Mouse (Mus musculus): ENCODE measurements around the gene Syngr2. TPM values are rescaled to one million over a fixed set of nuclear protein-coding genes. Genes with fewer than 3 reads are reported as not detected.

Gene Syngr2
- polyA plus RNA-seq, 1 experiment, result 150 TPM

DNA sequence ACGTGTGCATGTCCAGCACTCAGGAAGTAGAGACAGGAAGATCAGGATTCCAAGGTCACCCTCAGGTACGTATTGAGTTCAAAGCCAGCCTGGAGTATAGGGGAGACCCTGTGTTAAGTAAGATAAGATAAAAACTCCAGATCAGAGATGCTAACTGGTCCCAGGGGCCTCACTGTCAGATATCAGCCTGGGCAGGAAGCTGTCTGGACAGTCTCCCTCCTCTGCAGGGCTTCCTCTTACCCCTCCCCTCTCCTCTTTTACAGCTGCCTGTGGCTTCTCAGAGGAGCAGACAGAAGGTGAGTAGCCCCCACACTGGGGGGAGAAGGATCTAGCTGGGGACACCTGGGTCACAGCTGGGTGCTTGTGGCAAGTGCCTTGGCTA is 11.3 kb upstream of the Syngr2 start:
- TF ChIP-seq CTCF (conservative IDR thresholded peaks at IDR 0.05; ENCODE audit: insufficient read depth, insufficient read length, low read depth, low read length), result no peak
- no peak for TF ChIP-seq POLR2A (IDR thresholded peaks at IDR 0.05; ENCODE audit: low read depth, low read length)
- no peaks in the 10 kb centered on the region for H3K4me1 ChIP-seq (ENCODE audit: control insufficient read depth, insufficient read depth, low read length)
- H3K27me3 ChIP-seq (replicated peaks; ENCODE audit: control insufficient read depth, insufficient read depth, low read length), result no peaks in the 10 kb centered on the region
- no peak for DNase-seq
- H3K27ac ChIP-seq (ENCODE audit: insufficient read depth, low read depth, low read length), result no peak overlapping the region
- no peak overlapping the region for H3K4me3 ChIP-seq (ENCODE audit: insufficient read depth, low read depth, low read length)
- 58% methylated on average over 2 of the region's 2 CpGs for WGBS
- no peaks in the 10 kb centered on the region for H3K36me3 ChIP-seq (ENCODE audit: control insufficient read depth, insufficient read depth, low read length)

DNA sequence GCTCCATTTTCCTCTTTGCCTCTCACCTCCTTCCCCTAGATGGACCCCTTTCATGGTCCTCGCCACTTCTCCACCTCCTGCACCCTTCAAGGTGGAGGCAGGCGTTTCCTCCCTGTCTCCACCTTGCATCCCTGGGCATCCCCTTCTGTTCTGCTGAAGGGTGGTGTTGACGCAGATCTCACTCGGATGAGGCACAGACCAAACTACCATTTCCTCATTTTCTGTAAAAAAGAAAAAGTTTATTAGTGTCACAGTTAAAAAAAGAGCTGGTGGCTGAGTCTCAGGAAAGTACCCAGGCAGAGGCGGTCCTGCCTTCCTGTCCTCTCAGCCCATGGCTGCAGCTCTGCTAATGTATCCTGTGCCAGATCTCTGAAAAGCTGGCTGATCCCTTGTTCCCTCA is 10.3 kb upstream of the Syngr2 start:
- no peak for DNase-seq
- no peak for TF ChIP-seq POLR2A (IDR thresholded peaks at IDR 0.05; ENCODE audit: low read depth, low read length)
- TF ChIP-seq CTCF (conservative IDR thresholded peaks at IDR 0.05; ENCODE audit: insufficient read depth, insufficient read length, low read depth, low read length), result no peak
- Histone ChIP-seq H3K4me1 (ENCODE audit: control insufficient read depth, insufficient read depth, low read length) (no peaks in the 10 kb centered on the region), H3K4me3 (ENCODE audit: insufficient read depth, low read depth, low read length) (no peak overlapping the region), H3K27ac (ENCODE audit: insufficient read depth, low read depth, low read length) (no peak overlapping the region), H3K36me3 (ENCODE audit: control insufficient read depth, insufficient read depth, low read length) (no peaks in the 10 kb centered on the region), H3K27me3 (replicated peaks; ENCODE audit: control insufficient read depth, insufficient read depth, low read length) (no peaks in the 10 kb centered on the region)
- WGBS, result 75% methylated on average over 5 of the region's 5 CpGs

DNA sequence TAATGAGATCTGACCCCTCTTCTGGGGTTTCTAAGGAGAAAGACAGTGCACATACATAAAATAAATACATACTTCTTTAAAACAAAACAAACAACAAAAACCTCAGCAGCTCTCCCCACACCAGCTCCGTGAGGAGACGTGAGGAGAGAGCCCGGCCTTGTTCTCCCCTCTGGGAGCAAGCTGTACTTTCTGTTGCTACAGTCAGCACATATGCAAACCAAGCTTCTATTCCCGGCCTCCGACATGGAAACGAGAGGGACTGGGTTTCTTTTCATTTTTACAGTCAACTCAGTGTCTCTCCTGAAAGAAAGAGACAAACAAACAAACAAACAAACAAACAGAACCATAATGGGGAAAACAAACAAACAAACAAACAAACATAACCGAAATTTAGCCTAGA is 9.4 kb upstream of the Syngr2 start:
- TF ChIP-seq POLR2A (IDR thresholded peaks at IDR 0.05; ENCODE audit: low read depth, low read length), result no peak
- no peak for TF ChIP-seq CTCF (conservative IDR thresholded peaks at IDR 0.05; ENCODE audit: insufficient read depth, insufficient read length, low read depth, low read length)
- H3K27ac ChIP-seq (ENCODE audit: insufficient read depth, low read depth, low read length), result no peak overlapping the region
- DNase-seq, result no peak
- WGBS, result 86% methylated on average over 7 of the region's 7 CpGs
- no peaks in the 10 kb centered on the region for H3K4me1 ChIP-seq (ENCODE audit: control insufficient read depth, insufficient read depth, low read length)
- H3K4me3 ChIP-seq (ENCODE audit: insufficient read depth, low read depth, low read length), result no peak overlapping the region
- H3K27me3 ChIP-seq (replicated peaks; ENCODE audit: control insufficient read depth, insufficient read depth, low read length), result no peaks in the 10 kb centered on the region
- H3K36me3 ChIP-seq (ENCODE audit: control insufficient read depth, insufficient read depth, low read length), result no peaks in the 10 kb centered on the region

DNA sequence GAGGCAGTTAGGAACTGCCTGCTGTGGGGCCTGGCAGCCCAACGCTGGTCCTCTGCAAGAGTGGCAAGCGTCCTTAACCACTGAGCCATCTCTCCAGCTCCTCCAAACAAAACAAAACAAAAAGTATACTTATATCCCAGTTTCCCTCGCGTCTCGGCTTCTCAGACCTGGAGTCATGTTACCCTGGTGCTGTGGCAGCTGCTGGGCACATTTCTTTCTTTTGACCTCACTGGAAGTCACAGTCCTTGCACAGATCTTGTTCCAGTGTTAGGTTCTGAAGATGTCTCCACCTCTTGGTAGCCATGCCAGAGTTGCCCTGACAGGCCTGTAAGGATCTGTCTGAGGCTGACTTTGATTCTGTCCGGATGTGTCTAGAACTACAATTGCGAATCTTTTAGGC is 7.8 kb upstream of the Syngr2 start:
- H3K27ac ChIP-seq (ENCODE audit: insufficient read depth, low read depth, low read length), result no peak overlapping the region
- 75% methylated on average over 7 of the region's 7 CpGs for WGBS
- H3K4me3 ChIP-seq (ENCODE audit: insufficient read depth, low read depth, low read length), result no peak overlapping the region
- H3K36me3 ChIP-seq (ENCODE audit: control insufficient read depth, insufficient read depth, low read length), result no peaks in the 10 kb centered on the region
- no peak for DNase-seq
- TF ChIP-seq CTCF (conservative IDR thresholded peaks at IDR 0.05; ENCODE audit: insufficient read depth, insufficient read length, low read depth, low read length) (no peak), POLR2A (IDR thresholded peaks at IDR 0.05; ENCODE audit: low read depth, low read length) (no peak)
- no peaks in the 10 kb centered on the region for H3K4me1 ChIP-seq (ENCODE audit: control insufficient read depth, insufficient read depth, low read length)
- H3K27me3 ChIP-seq (replicated peaks; ENCODE audit: control insufficient read depth, insufficient read depth, low read length), result no peaks in the 10 kb centered on the region

DNA sequence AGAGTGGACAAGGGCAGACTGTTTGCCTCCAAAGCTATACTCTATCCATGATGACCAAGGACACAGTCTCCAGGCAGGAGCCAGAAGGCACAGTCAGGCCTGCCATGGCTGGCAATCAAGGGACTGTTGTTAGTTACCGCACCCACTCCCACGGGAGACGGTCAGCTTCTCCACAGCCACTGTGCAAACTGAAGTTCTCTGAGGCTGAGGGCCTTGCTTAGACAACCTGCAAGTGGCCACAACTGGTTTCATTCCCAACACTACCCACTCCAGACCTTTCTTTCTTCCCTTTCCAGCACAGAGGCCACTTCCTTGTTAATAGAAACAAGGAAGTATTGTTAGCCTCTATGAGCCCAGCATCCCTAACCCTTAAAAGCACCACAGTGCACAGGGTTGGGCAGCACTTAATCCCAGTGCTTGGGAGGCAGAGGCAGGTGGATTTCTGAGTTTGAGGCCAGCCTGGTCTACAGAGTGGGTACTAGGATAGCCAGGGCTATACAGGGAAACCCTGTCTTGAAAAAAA is 6.2 kb upstream of the Syngr2 start:
- H3K4me3 ChIP-seq (ENCODE audit: insufficient read depth, low read depth, low read length), result no peak overlapping the region
- no peaks in the 10 kb centered on the region for H3K4me1 ChIP-seq (ENCODE audit: control insufficient read depth, insufficient read depth, low read length)
- H3K36me3 ChIP-seq (ENCODE audit: control insufficient read depth, insufficient read depth, low read length), result no peaks in the 10 kb centered on the region
- 74% methylated on average over 3 of the region's 3 CpGs for WGBS
- H3K27me3 ChIP-seq (replicated peaks; ENCODE audit: control insufficient read depth, insufficient read depth, low read length), result no peaks in the 10 kb centered on the region
- TF ChIP-seq CTCF (conservative IDR thresholded peaks at IDR 0.05; ENCODE audit: insufficient read depth, insufficient read length, low read depth, low read length) (no peak), POLR2A (IDR thresholded peaks at IDR 0.05; ENCODE audit: low read depth, low read length) (no peak)
- no peak for DNase-seq
- no peak overlapping the region for H3K27ac ChIP-seq (ENCODE audit: insufficient read depth, low read depth, low read length)

DNA sequence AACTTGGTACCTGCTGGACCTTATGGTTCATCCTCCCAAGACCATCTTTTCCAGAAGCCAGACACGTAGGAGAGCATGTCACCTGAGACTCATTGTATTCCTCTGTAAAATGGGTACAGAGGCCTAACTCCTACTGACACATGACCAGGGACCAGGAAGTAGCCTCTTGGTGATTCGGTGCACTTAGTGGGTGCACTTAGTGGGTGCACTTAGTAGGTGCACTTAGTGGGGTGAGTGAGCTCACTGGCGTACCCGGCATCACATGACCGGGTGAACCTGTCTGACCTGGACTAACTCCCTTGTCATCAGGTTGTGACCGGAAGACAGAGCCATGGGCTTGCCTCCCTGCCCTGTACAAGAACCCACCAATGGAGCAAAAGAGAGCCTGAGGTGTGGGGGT is 2.7 kb upstream of the Syngr2 start:
- Histone ChIP-seq H3K36me3 (ENCODE audit: control insufficient read depth, insufficient read depth, low read length) (no peaks in the 10 kb centered on the region), H3K4me3 (ENCODE audit: insufficient read depth, low read depth, low read length) (no peak overlapping the region), H3K4me1 (ENCODE audit: control insufficient read depth, insufficient read depth, low read length) (peaks cover 13% of the 10 kb centered on the region; the same call in 1 of the 2 replicates), H3K27me3 (replicated peaks; ENCODE audit: control insufficient read depth, insufficient read depth, low read length) (no peaks in the 10 kb centered on the region), H3K27ac (ENCODE audit: insufficient read depth, low read depth, low read length) (no peak overlapping the region)
- DNase-seq, result no peak
- 96% methylated on average over 6 of the region's 6 CpGs for WGBS
- TF ChIP-seq POLR2A (IDR thresholded peaks at IDR 0.05; ENCODE audit: low read depth, low read length), result no peak
- no peak for TF ChIP-seq CTCF (conservative IDR thresholded peaks at IDR 0.05; ENCODE audit: insufficient read depth, insufficient read length, low read depth, low read length)

DNA sequence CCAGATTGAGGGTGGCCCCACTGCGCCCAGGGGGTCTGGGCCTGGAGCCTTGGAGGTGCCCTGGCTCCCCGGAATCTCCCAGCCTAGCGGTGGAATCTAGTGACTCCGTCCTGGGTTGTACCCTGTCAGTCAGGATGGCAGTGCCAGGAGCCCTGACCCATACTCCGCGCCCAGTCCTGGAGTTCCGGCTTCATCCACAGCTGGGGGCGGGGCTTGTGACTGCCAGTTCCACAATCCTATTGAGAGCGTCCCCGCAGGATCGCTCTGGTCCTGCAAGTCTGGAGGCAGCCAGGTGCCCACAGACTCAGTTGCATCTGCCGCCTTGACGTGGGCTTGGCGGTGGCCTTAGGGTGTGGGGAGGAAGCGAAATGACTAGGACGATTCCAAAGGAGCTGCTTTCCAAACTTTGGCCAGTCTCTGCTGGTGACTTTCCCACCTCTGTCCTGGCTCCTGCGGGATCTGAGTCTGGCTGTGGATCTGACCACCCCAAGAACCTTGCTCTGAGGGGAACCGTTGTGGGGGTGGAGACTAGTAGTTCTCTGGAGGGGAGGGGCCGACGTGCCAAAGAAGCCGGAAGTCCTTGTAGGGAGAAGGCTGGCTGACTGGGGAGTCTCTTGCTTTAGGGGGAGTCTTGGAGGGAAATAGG is 1.1 kb downstream of the Syngr2 start:
- H3K4me1 ChIP-seq (ENCODE audit: control insufficient read depth, insufficient read depth, low read length), result peaks cover 13% of the 10 kb centered on the region; the same call in 1 of the 2 replicates
- peak overlapping the region; percentile 68 for H3K4me3 ChIP-seq (ENCODE audit: insufficient read depth, low read depth, low read length)
- WGBS, result under 1% methylated on average over 21 of the region's 21 CpGs
- H3K27ac ChIP-seq (ENCODE audit: insufficient read depth, low read depth, low read length), result peak overlapping the region; percentile 43
- no peaks in the 10 kb centered on the region for H3K27me3 ChIP-seq (replicated peaks; ENCODE audit: control insufficient read depth, insufficient read depth, low read length)
- TF ChIP-seq CTCF (conservative IDR thresholded peaks at IDR 0.05; ENCODE audit: insufficient read depth, insufficient read length, low read depth, low read length) (peak; percentile 60), POLR2A (IDR thresholded peaks at IDR 0.05; ENCODE audit: low read depth, low read length) (no peak)
- H3K36me3 ChIP-seq (ENCODE audit: control insufficient read depth, insufficient read depth, low read length), result no peaks in the 10 kb centered on the region
- peak; percentile 96 for DNase-seq
